Mouse (Mus musculus): ENCODE measurements around the gene Chrna1. TPM values are rescaled to one million over a fixed set of nuclear protein-coding genes. Genes with fewer than 3 reads are reported as not detected.

Chrna1 gene
- polyA plus RNA-seq, 1 experiment from 2014 or later, result 7.9 TPM

- no peak for ATAC-seq (ENCODE audit: insufficient number of reproducible peaks, insufficient read depth, low FRiP score, low TSS enrichment, low read depth)
- Histone ChIP-seq H3K4me1 (replicated peaks) (peaks cover 17% of the 10 kb centered on the region), H3K36me3 (peaks cover 16% of the 10 kb centered on the region), H3K9me3 (no peaks in the 10 kb centered on the region), H3K4me3 (replicated peaks) (no peak overlapping the region), H3K27ac (peak overlapping the region; percentile 64), H3K27me3 (no peaks in the 10 kb centered on the region), H3K9ac (replicated peaks) (no peak overlapping the region), H3K4me2 (no peak overlapping the region)
- 9% methylated on average over 4 of the region's 4 CpGs for WGBS
Observed at GRCm38 (mm10) chr2:73607609-73608008, 27.5 kb upstream of the Chrna1 start.

- no peak overlapping the region for H3K4me2 ChIP-seq
- WGBS, result 61% methylated on average over 2 of the region's 2 CpGs
- no peak for ATAC-seq (ENCODE audit: insufficient number of reproducible peaks, insufficient read depth, low FRiP score, low TSS enrichment, low read depth)
Observed at GRCm38 (mm10) chr2:73607146-73607545, 27.0 kb upstream of the Chrna1 start.

GRCm38 (mm10) chr2:73606616-73607015 is 26.5 kb upstream of the Chrna1 start:
- 94% methylated on average over 6 of the region's 6 CpGs for WGBS
- Histone ChIP-seq H3K4me2 (no peak overlapping the region), H3K27ac (no peak overlapping the region), H3K4me3 (replicated peaks) (no peak overlapping the region), H3K9me3 (no peaks in the 10 kb centered on the region), H3K36me3 (peaks cover 9% of the 10 kb centered on the region), H3K27me3 (no peaks in the 10 kb centered on the region), H3K4me1 (replicated peaks) (peaks cover 17% of the 10 kb centered on the region), H3K9ac (replicated peaks) (no peak overlapping the region)
- ATAC-seq (ENCODE audit: insufficient number of reproducible peaks, insufficient read depth, low FRiP score, low TSS enrichment, low read depth), result no peak

More at GRCm38 (mm10) chr2:73607146-73607545, 27.0 kb upstream of the Chrna1 start:
- Histone ChIP-seq H3K4me1 (replicated peaks) (peaks cover 17% of the 10 kb centered on the region), H3K4me3 (replicated peaks) (no peak overlapping the region), H3K27ac (peak overlapping the region; percentile 64; the same call in 1 of the 2 replicates), H3K36me3 (peaks cover 12% of the 10 kb centered on the region), H3K27me3 (no peaks in the 10 kb centered on the region), H3K9me3 (no peaks in the 10 kb centered on the region), H3K9ac (replicated peaks) (no peak overlapping the region)

GRCm38 (mm10) chr2:73605077-73605476 is 24.9 kb upstream of the Chrna1 start:
- no peaks in the 10 kb centered on the region for H3K9me3 ChIP-seq
- H3K27ac ChIP-seq, result no peak overlapping the region
- no peak overlapping the region for H3K4me2 ChIP-seq
- no peaks in the 10 kb centered on the region for H3K27me3 ChIP-seq
- H3K9ac ChIP-seq (replicated peaks), result no peak overlapping the region
- H3K4me1 ChIP-seq (replicated peaks), result peaks cover 24% of the 10 kb centered on the region
- ATAC-seq (ENCODE audit: insufficient number of reproducible peaks, insufficient read depth, low FRiP score, low TSS enrichment, low read depth), result no peak
- no peak overlapping the region for H3K4me3 ChIP-seq (replicated peaks)
- whole genome bisulfite sequencing, result 79% methylated on average over 8 of the region's 8 CpGs
- H3K36me3 ChIP-seq, result no peaks in the 10 kb centered on the region

GRCm38 (mm10) chr2:73604579-73604978 is 24.4 kb upstream of the Chrna1 start:
- H3K27ac ChIP-seq, result no peak overlapping the region
- no peak for ATAC-seq (ENCODE audit: insufficient number of reproducible peaks, insufficient read depth, low FRiP score, low TSS enrichment, low read depth)
- H3K4me2 ChIP-seq, result no peak overlapping the region
- H3K4me3 ChIP-seq (replicated peaks), result no peak overlapping the region
- H3K9ac ChIP-seq (replicated peaks), result no peak overlapping the region
- H3K9me3 ChIP-seq, result no peaks in the 10 kb centered on the region
- H3K4me1 ChIP-seq (replicated peaks), result peaks cover 24% of the 10 kb centered on the region
- H3K27me3 ChIP-seq, result no peaks in the 10 kb centered on the region
- WGBS, result 87% methylated on average over 2 of the region's 2 CpGs
- H3K36me3 ChIP-seq, result no peaks in the 10 kb centered on the region

- WGBS, result 7% methylated on average over 2 of the region's 2 CpGs
- no peak overlapping the region for H3K4me3 ChIP-seq (replicated peaks)
- no peak overlapping the region for H3K27ac ChIP-seq
Observed at GRCm38 (mm10) chr2:73600650-73601049, 20.5 kb upstream of the Chrna1 start.

GRCm38 (mm10) chr2:73597772-73598171 is 17.6 kb upstream of the Chrna1 start:
- no peak overlapping the region for H3K4me2 ChIP-seq
- H3K27ac ChIP-seq, result no peak overlapping the region
- no peak overlapping the region for H3K9ac ChIP-seq (replicated peaks)
- ATAC-seq (ENCODE audit: insufficient number of reproducible peaks, insufficient read depth, low FRiP score, low TSS enrichment, low read depth), result no peak
- 94% methylated on average over 11 of the region's 11 CpGs for WGBS
- no peaks in the 10 kb centered on the region for H3K36me3 ChIP-seq
- no peak overlapping the region for H3K4me3 ChIP-seq (replicated peaks)
- no peaks in the 10 kb centered on the region for H3K9me3 ChIP-seq
- H3K27me3 ChIP-seq, result no peaks in the 10 kb centered on the region
- peaks cover 28% of the 10 kb centered on the region for H3K4me1 ChIP-seq (replicated peaks)

More at GRCm38 (mm10) chr2:73600650-73601049, 20.5 kb upstream of the Chrna1 start:
- no peaks in the 10 kb centered on the region for H3K9me3 ChIP-seq
- H3K36me3 ChIP-seq, result no peaks in the 10 kb centered on the region
- no peak overlapping the region for H3K9ac ChIP-seq (replicated peaks)
- no peak for ATAC-seq (ENCODE audit: insufficient number of reproducible peaks, insufficient read depth, low FRiP score, low TSS enrichment, low read depth)
- no peaks in the 10 kb centered on the region for H3K27me3 ChIP-seq
- H3K4me1 ChIP-seq (replicated peaks), result peaks cover 20% of the 10 kb centered on the region
- H3K4me2 ChIP-seq, result no peak overlapping the region

GRCm38 (mm10) chr2:73596786-73597185 is 16.6 kb upstream of the Chrna1 start:
- H3K4me1 ChIP-seq (replicated peaks), result peaks cover 38% of the 10 kb centered on the region
- peak overlapping the region; percentile 51 for H3K4me2 ChIP-seq
- 0 out of 2 replicates have a peak overlapping the region, but pooled peaks have one; percentile 8 for H3K4me3 ChIP-seq (replicated peaks)
- peak overlapping the region; percentile 66 for H3K27ac ChIP-seq
- no peaks in the 10 kb centered on the region for H3K27me3 ChIP-seq
- ATAC-seq (ENCODE audit: insufficient number of reproducible peaks, insufficient read depth, low FRiP score, low TSS enrichment, low read depth), result 0 out of 2 replicates have a peak, but pooled peaks have one; percentile 20
- H3K9me3 ChIP-seq, result no peaks in the 10 kb centered on the region
- H3K9ac ChIP-seq (replicated peaks), result no peak overlapping the region
- 10% methylated on average over 9 of the region's 9 CpGs for WGBS
- no peaks in the 10 kb centered on the region for H3K36me3 ChIP-seq

- no peak overlapping the region for H3K4me3 ChIP-seq (replicated peaks)
- WGBS, result 66% methylated on average over 5 of the region's 5 CpGs
- H3K4me1 ChIP-seq (replicated peaks), result peaks cover 41% of the 10 kb centered on the region
- H3K4me2 ChIP-seq, result peak overlapping the region; percentile 51
- H3K27me3 ChIP-seq, result no peaks in the 10 kb centered on the region
- H3K9ac ChIP-seq (replicated peaks), result no peak overlapping the region
- peak overlapping the region; percentile 66 for H3K27ac ChIP-seq
- no peaks in the 10 kb centered on the region for H3K36me3 ChIP-seq
- H3K9me3 ChIP-seq, result no peaks in the 10 kb centered on the region
- no peak for ATAC-seq (ENCODE audit: insufficient number of reproducible peaks, insufficient read depth, low FRiP score, low TSS enrichment, low read depth)
Observed at GRCm38 (mm10) chr2:73596326-73596725, 16.2 kb upstream of the Chrna1 start.

- ATAC-seq (ENCODE audit: insufficient number of reproducible peaks, insufficient read depth, low FRiP score, low TSS enrichment, low read depth), result no peak
- no peak overlapping the region for H3K9ac ChIP-seq (replicated peaks)
- no peak overlapping the region for H3K4me3 ChIP-seq (replicated peaks)
- peaks cover 52% of the 10 kb centered on the region for H3K4me1 ChIP-seq (replicated peaks)
- no peaks in the 10 kb centered on the region for H3K9me3 ChIP-seq
- H3K27me3 ChIP-seq, result peaks cover 6% of the 10 kb centered on the region; the same call in 1 of the 2 replicates
- H3K4me2 ChIP-seq, result no peak overlapping the region
- H3K36me3 ChIP-seq, result no peaks in the 10 kb centered on the region
- 51% methylated on average over 2 of the region's 2 CpGs for WGBS
- no peak overlapping the region for H3K27ac ChIP-seq
Observed at GRCm38 (mm10) chr2:73593101-73593439, 12.9 kb upstream of the Chrna1 start.

GRCm38 (mm10) chr2:73592231-73593100 is 12.3 kb upstream of the Chrna1 start:
- H3K27me3 ChIP-seq, result peaks cover 6% of the 10 kb centered on the region; the same call in 1 of the 2 replicates
- no peak for ATAC-seq (ENCODE audit: insufficient number of reproducible peaks, insufficient read depth, low FRiP score, low TSS enrichment, low read depth)
- H3K9me3 ChIP-seq, result no peaks in the 10 kb centered on the region
- 63% methylated on average over 14 of the region's 14 CpGs for WGBS
- no peak overlapping the region for H3K4me3 ChIP-seq (replicated peaks)
- peaks cover 52% of the 10 kb centered on the region for H3K4me1 ChIP-seq (replicated peaks)
- H3K4me2 ChIP-seq, result no peak overlapping the region
- H3K36me3 ChIP-seq, result no peaks in the 10 kb centered on the region
- no peak overlapping the region; the same call in 1 of the 2 replicates for H3K27ac ChIP-seq
- H3K9ac ChIP-seq (replicated peaks), result no peak overlapping the region

Data from limb, embryonic 12.5 days (tissue).